Mouse (Mus musculus) neural tube, embryonic 12.5 days (tissue): ENCODE data around the gene Urm1. TPM values are rescaled to one million over a fixed set of nuclear protein-coding genes. Genes with fewer than 3 reads are reported as not detected.

Source experiments
- ATAC-seq: fragments of 200-750 bp; cut with Nextera tagmentation; 2 replicates; pipeline ENCODE4 v1.8.0; 2017; ENCODE audit warnings: low read depth, mild to moderate bottlenecking, moderate TSS enrichment, moderate library complexity; ENCODE audit not compliant: low FRiP score
- H3K27ac ChIP-seq: fragments of 300-500 bp; sonication (generic); 2 replicates; pipeline ENCODE4 v1.5.1; 2016
- H3K27me3 ChIP-seq: fragments of 300-500 bp; sonication (generic); replicated peaks from 2 replicates; pipeline ENCODE4 v1.6.1; 2016; ENCODE audit warnings: mild to moderate bottlenecking
- H3K36me3 ChIP-seq: fragments of 300-500 bp; sonication (generic); 2 replicates; pipeline ENCODE4 v1.6.1; 2016; ENCODE audit warnings: mild to moderate bottlenecking
- H3K4me1 ChIP-seq: fragments of 300-500 bp; sonication (generic); 2 replicates; pipeline ENCODE4 v1.6.1; 2016
- H3K4me2 ChIP-seq: fragments of 300-500 bp; sonication (generic); replicated peaks from 2 replicates; pipeline ENCODE4 v1.6.1; 2016; ENCODE audit warnings: mild to moderate bottlenecking
- H3K4me3 ChIP-seq: fragments of 300-500 bp; sonication (generic); 2 replicates; pipeline ENCODE4 v1.5.1; 2016
- H3K9ac ChIP-seq: fragments of 300-500 bp; sonication (generic); 2 replicates; pipeline ENCODE4 v1.6.1; 2016; ENCODE audit warnings: mild to moderate bottlenecking
- H3K9me3 ChIP-seq: fragments of 300-500 bp; sonication (generic); 2 replicates; pipeline ENCODE4 v1.6.1; 2016; ENCODE audit warnings: mild to moderate bottlenecking
- WGBS: fragments of 180-500 bp; shearing (Covaris S2); methylation state at CpG from one replicate; pipeline ENCODE4 v1.1.7; 2016; 5-methylcytosine and 5-hydroxymethylcytosine counted together
- polyA plus RNA-seq: library from polyadenylated mRNA; unstranded; fragments of >200 nt; fragmentation: Nextera tagmentation; extraction: Ambion mirVana; gene quantifications from 2 replicates; pipeline ENCODE4 v1.2.1, GENCODE M21; 2016

The Urm1 gene
- polyA plus RNA-seq, 1 experiment from 2014 or later, result 19.2 TPM

- WGBS, result 31% methylated on average over 10 of the region's 10 CpGs
- peaks cover 61% of the 10 kb centered on the region for H3K4me1 ChIP-seq
- no peak overlapping the region for H3K4me3 ChIP-seq
- no peaks in the 10 kb centered on the region for H3K9me3 ChIP-seq
- 0 out of 2 replicates have a peak overlapping the region, but pooled peaks have one; percentile 27 for H3K4me2 ChIP-seq
- ATAC-seq, result peak; percentile 34; the same call in 1 of the 2 replicates
- no peaks in the 10 kb centered on the region for H3K36me3 ChIP-seq
- peak overlapping the region; percentile 70 for H3K27ac ChIP-seq
- H3K9ac ChIP-seq, result 0 out of 2 replicates have a peak overlapping the region, but pooled peaks have one; percentile 0
- H3K27me3 ChIP-seq, result no peaks in the 10 kb centered on the region
Observed at GRCm38 (mm10) chr2:29855585-29856210, 35.8 kb downstream of the Urm1 start.

GRCm38 (mm10) chr2:29856451-29857260 is 36.8 kb downstream of the Urm1 start:
- Histone ChIP-seq H3K36me3 (no peaks in the 10 kb centered on the region), H3K27ac (peak overlapping the region; percentile 70), H3K4me2 (peak overlapping the region; percentile 27), H3K9ac (peak overlapping the region; percentile 38; the same call in 1 of the 2 replicates), H3K4me3 (no peak overlapping the region), H3K27me3 (no peaks in the 10 kb centered on the region), H3K9me3 (no peaks in the 10 kb centered on the region), H3K4me1 (peaks cover 61% of the 10 kb centered on the region)
- WGBS, result 2% methylated on average over 19 of the region's 19 CpGs
- peak; percentile 69 for ATAC-seq

- WGBS, result 20% methylated on average over 2 of the region's 2 CpGs
- Histone ChIP-seq H3K9ac (0 out of 2 replicates have a peak overlapping the region, but pooled peaks have one; percentile 38), H3K27ac (peak overlapping the region; percentile 70; the same call in 1 of the 2 replicates)
Observed at GRCm38 (mm10) chr2:29857341-29857740, 37.5 kb downstream of the Urm1 start.

GRCm38 (mm10) chr2:29857967-29858366 is 38.1 kb downstream of the Urm1 start:
- 49% methylated on average over 5 of the region's 5 CpGs for WGBS
- no peaks in the 10 kb centered on the region for H3K36me3 ChIP-seq
- no peaks in the 10 kb centered on the region for H3K27me3 ChIP-seq
- H3K4me2 ChIP-seq, result no peak overlapping the region
- H3K4me1 ChIP-seq, result peaks cover 56% of the 10 kb centered on the region
- H3K9ac ChIP-seq, result no peak overlapping the region
- no peaks in the 10 kb centered on the region for H3K9me3 ChIP-seq
- no peak for ATAC-seq
- no peak overlapping the region for H3K4me3 ChIP-seq
- H3K27ac ChIP-seq, result no peak overlapping the region

More at GRCm38 (mm10) chr2:29857341-29857740, 37.5 kb downstream of the Urm1 start:
- no peak overlapping the region for H3K4me3 ChIP-seq
- H3K4me2 ChIP-seq, result peak overlapping the region; percentile 27; the same call in 1 of the 2 replicates
- H3K36me3 ChIP-seq, result no peaks in the 10 kb centered on the region
- peaks cover 61% of the 10 kb centered on the region for H3K4me1 ChIP-seq
- H3K9me3 ChIP-seq, result no peaks in the 10 kb centered on the region
- no peak for ATAC-seq
- no peaks in the 10 kb centered on the region for H3K27me3 ChIP-seq

GRCm38 (mm10) chr2:29858748-29859473 is 39.0 kb downstream of the Urm1 start:
- H3K27ac ChIP-seq, result no peak overlapping the region
- ATAC-seq, result no peak
- H3K4me1 ChIP-seq, result peaks cover 46% of the 10 kb centered on the region
- H3K9me3 ChIP-seq, result no peaks in the 10 kb centered on the region
- H3K27me3 ChIP-seq, result no peaks in the 10 kb centered on the region
- no peak overlapping the region for H3K4me2 ChIP-seq
- H3K4me3 ChIP-seq, result no peak overlapping the region
- H3K36me3 ChIP-seq, result no peaks in the 10 kb centered on the region
- no peak overlapping the region for H3K9ac ChIP-seq
- 9% methylated on average over 5 of the region's 5 CpGs for WGBS

GRCm38 (mm10) chr2:29865125-29865524 is 45.2 kb downstream of the Urm1 start:
- H3K9ac ChIP-seq, result no peak overlapping the region
- no peak overlapping the region for H3K4me3 ChIP-seq
- H3K4me2 ChIP-seq, result no peak overlapping the region
- no peak overlapping the region for H3K27ac ChIP-seq
- H3K36me3 ChIP-seq, result no peaks in the 10 kb centered on the region
- WGBS, result 86% methylated on average over 4 of the region's 4 CpGs
- H3K4me1 ChIP-seq, result peaks cover 17% of the 10 kb centered on the region
- no peak for ATAC-seq
- no peaks in the 10 kb centered on the region for H3K9me3 ChIP-seq
- H3K27me3 ChIP-seq, result no peaks in the 10 kb centered on the region

- Histone ChIP-seq H3K9me3 (no peaks in the 10 kb centered on the region), H3K4me3 (peak within 1 kb of the TSS; percentile 46), H3K4me1 (peaks cover 24% of the 10 kb centered on the region), H3K27me3 (no peaks in the 10 kb centered on the region), H3K27ac (no peak within 1 kb of the TSS), H3K36me3 (peaks cover 10% of the 10 kb centered on the region; the same call in 1 of the 2 replicates), H3K4me2 (peak within 1 kb of the TSS; percentile 85), H3K9ac (peak within 1 kb of the TSS; percentile 50)
- WGBS, result under 1% methylated on average over 44 of the region's 44 CpGs
- peak; percentile 92 for ATAC-seq
Observed at GRCm38 (mm10) chr2:29868949-29869645, 49.2 kb downstream of the Urm1 start, which contains the start of gene Cercam. TSS of gene Cercam (plus strand) at chr2:29869164.

- peaks cover 24% of the 10 kb centered on the region for H3K4me1 ChIP-seq
- H3K9me3 ChIP-seq, result no peaks in the 10 kb centered on the region
- WGBS, result 2% methylated on average over 17 of the region's 17 CpGs
- H3K27me3 ChIP-seq, result no peaks in the 10 kb centered on the region
- H3K4me2 ChIP-seq, result peak overlapping the region; percentile 85
- H3K27ac ChIP-seq, result no peak overlapping the region
- peak overlapping the region; percentile 46 for H3K4me3 ChIP-seq
- H3K9ac ChIP-seq, result peak overlapping the region; percentile 50
- peaks cover 11% of the 10 kb centered on the region; the same call in 1 of the 2 replicates for H3K36me3 ChIP-seq
- ATAC-seq, result peak; percentile 63
Observed at GRCm38 (mm10) chr2:29869646-29870451, 50.0 kb downstream of the Urm1 start.

- peaks cover 21% of the 10 kb centered on the region for H3K36me3 ChIP-seq
- no peak overlapping the region for H3K4me3 ChIP-seq
- no peak overlapping the region for H3K9ac ChIP-seq
- WGBS, result 94% methylated on average over 10 of the region's 10 CpGs
- ATAC-seq, result no peak
- H3K4me1 ChIP-seq, result peaks cover 25% of the 10 kb centered on the region
- no peaks in the 10 kb centered on the region for H3K27me3 ChIP-seq
- H3K9me3 ChIP-seq, result no peaks in the 10 kb centered on the region
- no peak overlapping the region for H3K27ac ChIP-seq
- H3K4me2 ChIP-seq, result no peak overlapping the region
Observed at GRCm38 (mm10) chr2:29872581-29873295, 52.9 kb downstream of the Urm1 start.

- H3K4me3 ChIP-seq, result no peak overlapping the region
- H3K9ac ChIP-seq, result no peak overlapping the region
- 94% methylated on average over 4 of the region's 4 CpGs for WGBS
- no peaks in the 10 kb centered on the region for H3K27me3 ChIP-seq
- H3K27ac ChIP-seq, result no peak overlapping the region
- H3K36me3 ChIP-seq, result peaks cover 21% of the 10 kb centered on the region
- no peak for ATAC-seq
- no peak overlapping the region for H3K4me2 ChIP-seq
- peaks cover 27% of the 10 kb centered on the region for H3K4me1 ChIP-seq
- H3K9me3 ChIP-seq, result no peaks in the 10 kb centered on the region
Observed at GRCm38 (mm10) chr2:29873801-29874200, 53.9 kb downstream of the Urm1 start.
